Mouse (Mus musculus): ENCODE results near the gene Pde9a.
"Not testable (repeated sequence)": the region's sequence is repeated elsewhere in the genome, so short reads cannot be mapped to it uniquely, and the experiment has no call there.

Pde9a gene

GRCm38 (mm10) chr17:31385671-31386665 lies at the start of gene Pde9a:
Pde9a (plus strand) TSS chr17:31386210.
- no peak for DNase-seq (ENCODE audit: low read depth, low spot score)

GRCm38 (mm10) chr17:31339769-31340168 lies 46.2 kb upstream of the Pde9a start:
- no peak for DNase-seq (ENCODE audit: low read depth, low spot score)

GRCm38 (mm10) chr17:31342191-31342590 lies 43.8 kb upstream of the Pde9a start:
- no peak for DNase-seq (ENCODE audit: low read depth, low spot score)

GRCm38 (mm10) chr17:31344172-31344801 lies 41.7 kb upstream of the Pde9a start:
- peak; percentile 80 for DNase-seq (ENCODE audit: low read depth, low spot score)

GRCm38 (mm10) chr17:31344816-31345215 lies 41.2 kb upstream of the Pde9a start:
- no peak for DNase-seq (ENCODE audit: low read depth, low spot score)

GRCm38 (mm10) chr17:31348129-31348528 lies 37.9 kb upstream of the Pde9a start:
- no peak for DNase-seq (ENCODE audit: low read depth, low spot score)

DNA sequence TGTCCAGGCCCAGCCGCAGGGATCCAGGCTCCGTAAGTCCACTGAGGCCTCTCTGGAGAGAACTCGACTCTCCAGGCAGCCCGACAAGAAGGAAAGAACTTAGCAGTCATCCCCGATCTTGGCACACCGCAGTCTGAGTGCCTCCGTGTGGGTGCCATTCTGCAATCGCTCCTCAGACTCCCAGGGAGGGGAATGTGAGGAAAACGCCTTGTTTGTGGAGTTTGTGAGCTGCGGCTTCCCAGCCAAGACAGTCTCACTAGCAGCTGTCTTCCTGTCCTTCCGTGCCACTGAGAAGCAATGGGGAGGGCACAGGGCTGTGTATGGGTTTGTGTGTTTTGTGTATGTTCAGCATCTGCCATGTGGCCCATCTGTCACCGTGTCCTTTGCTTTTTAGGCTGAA lies 36.6 kb upstream of the Pde9a start:
- no peak for DNase-seq (ENCODE audit: low read depth, low spot score)

GRCm38 (mm10) chr17:31351984-31352383 lies 34.0 kb upstream of the Pde9a start:
- DNase-seq (ENCODE audit: low read depth, low spot score), result no peak

DNA sequence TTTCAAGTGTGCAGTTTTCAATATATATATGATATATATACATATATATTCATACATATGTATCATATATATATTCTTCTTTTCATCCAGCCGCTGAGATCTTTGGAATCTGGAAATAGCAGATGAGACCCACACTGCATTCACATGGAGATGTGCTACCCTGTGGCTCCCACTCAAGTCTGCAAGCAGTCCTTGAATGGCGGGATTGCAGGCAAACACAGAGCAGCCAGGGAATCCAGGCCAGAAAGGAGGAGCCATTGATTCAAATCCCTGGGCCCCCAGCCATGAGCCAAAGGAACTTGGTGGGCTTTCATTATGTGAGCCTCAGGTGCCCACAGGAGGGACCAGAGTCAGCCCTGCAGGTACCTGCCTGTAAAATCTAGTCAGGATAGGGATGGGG lies 32.8 kb upstream of the Pde9a start:
- DNase-seq (ENCODE audit: low read depth, low spot score), result no peak

GRCm38 (mm10) chr17:31354684-31355083 lies 31.3 kb upstream of the Pde9a start:
- DNase-seq (ENCODE audit: low read depth, low spot score), result not testable (repeated sequence)

DNA sequence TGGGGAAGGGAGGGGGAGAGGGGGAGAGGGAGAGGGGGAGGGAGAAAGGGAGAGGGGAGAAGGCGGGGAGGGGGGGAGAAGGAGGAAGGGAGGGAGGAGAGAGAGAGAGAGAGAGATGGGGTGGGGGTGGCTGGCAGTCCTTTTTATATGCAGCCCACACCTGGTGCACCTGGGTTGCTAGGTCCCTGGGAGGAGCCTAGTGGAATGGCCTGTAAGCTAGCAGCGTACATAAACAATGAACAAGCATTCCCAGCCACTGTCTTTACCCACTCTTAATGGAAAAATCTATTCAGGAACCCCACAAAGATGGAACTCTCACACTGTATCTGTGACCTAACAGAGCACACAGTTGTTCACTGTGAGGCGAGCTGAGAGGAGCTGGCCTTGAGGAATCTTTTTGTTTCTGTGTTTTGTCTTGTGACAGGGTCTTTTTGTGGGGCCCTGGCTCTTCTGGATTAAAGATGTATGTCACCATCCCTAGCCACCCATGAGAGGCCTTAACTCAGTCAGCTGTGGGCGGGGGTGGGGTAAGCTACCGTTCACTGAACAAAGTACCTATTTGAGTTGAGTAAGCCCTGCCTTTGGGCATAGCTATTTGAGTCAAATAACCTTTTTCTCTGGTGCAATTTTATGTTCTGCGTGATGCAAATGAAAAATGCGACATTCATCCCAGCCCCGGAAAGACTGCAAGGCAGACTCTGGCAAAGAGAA lies 30.1 kb upstream of the Pde9a start:
- no peak for DNase-seq (ENCODE audit: low read depth, low spot score)

GRCm38 (mm10) chr17:31360582-31360981 lies 25.4 kb upstream of the Pde9a start:
- no peak for DNase-seq (ENCODE audit: low read depth, low spot score)

GRCm38 (mm10) chr17:31365586-31366166 lies 20.3 kb upstream of the Pde9a start:
- DNase-seq (ENCODE audit: low read depth, low spot score), result no peak

GRCm38 (mm10) chr17:31370221-31370620 lies 15.8 kb upstream of the Pde9a start:
- no peak for DNase-seq (ENCODE audit: low read depth, low spot score)

DNA sequence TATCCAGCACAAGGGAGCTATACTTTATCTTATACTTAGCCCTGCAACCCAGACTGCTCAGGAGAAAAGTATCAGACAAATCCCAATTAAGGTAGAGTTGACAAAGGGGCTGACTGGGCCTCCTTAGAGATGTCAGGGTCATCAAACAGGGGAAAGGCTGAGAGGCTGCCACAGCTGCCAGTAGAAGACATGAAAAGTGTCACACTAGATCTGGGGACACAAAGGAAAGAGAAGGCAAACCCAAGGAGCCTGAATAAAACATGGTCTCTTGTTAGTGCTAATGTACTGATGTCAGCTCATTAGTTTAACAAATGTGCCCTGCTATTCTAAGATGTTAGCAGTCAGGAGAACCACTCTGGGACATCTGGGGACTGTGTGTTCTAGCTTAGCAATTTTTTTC lies 15.1 kb upstream of the Pde9a start:
- no peak for DNase-seq (ENCODE audit: low read depth, low spot score)

DNA sequence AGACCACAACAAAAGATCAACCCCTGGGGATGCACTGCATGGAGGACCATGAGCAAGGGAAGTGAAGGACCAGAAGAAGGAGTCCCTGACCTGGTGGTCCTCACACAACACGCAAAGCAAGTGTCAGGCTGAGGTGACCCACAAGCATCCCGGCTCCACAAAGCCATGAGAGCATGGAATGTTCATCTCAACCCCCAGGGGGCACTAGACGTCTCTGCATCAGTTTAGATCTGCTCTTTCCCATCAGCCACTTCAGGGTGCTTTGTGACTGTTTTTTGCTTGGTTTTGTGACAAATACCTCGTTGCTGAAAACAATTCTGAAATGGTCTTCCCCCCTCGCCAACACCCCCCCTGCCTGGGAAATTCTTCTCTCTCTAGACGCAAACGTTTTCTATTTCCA lies 8.0 kb upstream of the Pde9a start:
- DNase-seq (ENCODE audit: low read depth, low spot score), result peak; percentile 54

DNA sequence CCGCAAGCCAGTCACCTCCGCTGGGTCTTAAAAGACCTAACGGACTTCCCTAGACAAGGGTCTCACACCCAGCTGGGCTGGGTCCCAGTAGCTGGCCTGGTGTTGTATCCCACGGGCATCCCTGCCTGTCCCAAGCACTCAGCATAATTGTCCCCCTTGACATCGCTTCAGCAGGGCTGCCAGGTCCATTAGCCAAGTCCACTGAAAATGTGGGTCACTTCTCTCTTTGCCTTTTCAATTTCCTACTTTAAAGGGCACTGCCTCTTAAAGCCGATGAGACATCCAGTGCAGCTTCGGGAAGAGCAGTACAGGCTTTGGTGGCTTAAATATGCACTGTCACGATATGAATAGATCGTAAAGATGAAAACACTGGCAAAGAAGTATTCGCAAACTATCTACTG lies 7.6 kb upstream of the Pde9a start:
- no peak for DNase-seq (ENCODE audit: low read depth, low spot score)

GRCm38 (mm10) chr17:31379086-31379485 lies 6.9 kb upstream of the Pde9a start:
- no peak for DNase-seq (ENCODE audit: low read depth, low spot score)

- DNase-seq (ENCODE audit: low read depth, low spot score), result no peak
These were observed 6.1 kb upstream of the Pde9a start for GRCm38 (mm10) chr17:31379863-31380262.

GRCm38 (mm10) chr17:31383320-31383719 lies 2.7 kb upstream of the Pde9a start:
- no peak for DNase-seq (ENCODE audit: low read depth, low spot score)

GRCm38 (mm10) chr17:31384968-31385627 lies 912 bp upstream of the Pde9a start:
- no peak for DNase-seq (ENCODE audit: low read depth, low spot score)

Data from 3T3-L1 (cell line).